Mouse (Mus musculus): Measurements from ENCODE around the gene Lpcat2b.

The Lpcat2b gene

DNA sequence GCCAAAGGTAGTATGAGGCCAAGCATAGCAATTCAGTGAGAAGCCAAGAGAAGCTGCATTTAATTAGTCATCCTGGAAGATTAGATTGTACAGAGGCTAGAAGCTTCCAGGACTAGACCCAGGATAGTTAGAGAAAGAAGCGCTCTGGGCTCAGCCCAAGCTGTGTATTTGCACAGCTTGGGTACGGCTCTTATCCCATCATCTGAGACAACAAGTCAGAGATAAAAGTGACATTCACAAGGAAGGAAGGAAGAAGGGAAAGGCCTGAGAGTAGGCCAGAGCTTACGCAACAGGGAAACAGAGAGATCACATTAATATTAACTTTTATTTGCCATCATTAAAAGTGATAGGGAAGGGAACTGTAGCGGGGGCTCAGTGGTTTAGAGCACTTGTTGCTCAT is 16.6 kb downstream of the Lpcat2b start:
- in situ Hi-C loops (cut with MboI), result no loop called here

DNA sequence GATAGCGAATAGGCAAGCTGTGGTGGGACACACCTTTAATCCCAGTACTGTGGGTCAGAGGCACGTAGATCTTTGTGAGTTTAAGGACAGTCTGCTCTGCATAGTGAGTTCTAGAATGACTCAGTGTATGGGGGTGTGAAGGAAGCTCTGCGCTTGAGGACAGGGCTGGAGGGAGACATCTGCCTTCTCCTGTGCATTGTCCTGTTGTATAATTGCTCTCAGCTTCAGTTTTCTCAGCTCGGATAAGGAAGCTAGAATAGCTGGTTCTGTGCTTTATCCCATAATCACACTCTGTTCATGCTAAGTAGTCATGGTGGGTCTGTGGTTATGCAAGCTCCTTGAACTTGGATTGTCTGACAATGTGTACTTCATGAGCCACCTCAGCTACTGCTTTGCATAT is 17.4 kb downstream of the Lpcat2b start:
- in situ Hi-C loops (cut with MboI), result no loop called here

DNA sequence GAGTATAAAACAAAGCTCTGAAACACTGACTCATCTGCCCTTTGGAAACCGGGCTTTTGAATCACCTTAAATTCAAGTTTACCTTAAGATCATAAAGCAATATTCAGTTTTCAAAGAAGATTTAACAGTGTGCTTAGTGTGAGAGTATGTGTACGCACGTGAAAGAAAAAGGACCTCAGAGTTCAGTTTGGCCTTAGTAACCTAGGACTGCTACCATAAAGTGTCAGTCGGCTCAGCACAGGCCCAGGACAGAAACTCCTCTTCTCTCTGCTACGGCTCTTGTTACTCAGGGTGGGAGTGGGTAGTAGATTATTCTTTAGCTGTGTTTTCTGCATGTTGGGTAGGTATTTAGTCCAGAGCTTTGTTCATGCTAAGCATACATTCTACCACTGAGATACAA is 18.3 kb downstream of the Lpcat2b start:
- in situ Hi-C loops (cut with MboI), result no loop called here

DNA sequence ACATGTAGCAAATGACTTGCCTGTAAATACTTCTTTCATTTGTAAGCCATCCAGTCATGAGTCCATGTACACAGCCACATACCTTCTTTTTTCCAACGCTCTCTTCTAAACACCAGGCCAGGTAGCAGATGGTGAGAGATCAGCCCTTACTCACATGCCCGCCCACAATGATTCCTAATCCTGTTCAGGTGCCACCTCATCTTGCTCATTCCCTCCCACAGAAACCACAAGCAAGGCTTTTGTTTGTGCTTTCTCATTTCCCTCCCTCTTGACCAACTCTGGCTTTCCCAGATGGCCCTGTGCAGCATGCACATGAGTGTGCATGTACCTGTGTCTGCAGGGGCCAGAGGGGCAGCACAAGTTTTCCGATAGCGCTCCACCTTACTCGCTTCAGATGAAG is 18.9 kb downstream of the Lpcat2b start:
- in situ Hi-C loops (cut with MboI), result no loop called here

DNA sequence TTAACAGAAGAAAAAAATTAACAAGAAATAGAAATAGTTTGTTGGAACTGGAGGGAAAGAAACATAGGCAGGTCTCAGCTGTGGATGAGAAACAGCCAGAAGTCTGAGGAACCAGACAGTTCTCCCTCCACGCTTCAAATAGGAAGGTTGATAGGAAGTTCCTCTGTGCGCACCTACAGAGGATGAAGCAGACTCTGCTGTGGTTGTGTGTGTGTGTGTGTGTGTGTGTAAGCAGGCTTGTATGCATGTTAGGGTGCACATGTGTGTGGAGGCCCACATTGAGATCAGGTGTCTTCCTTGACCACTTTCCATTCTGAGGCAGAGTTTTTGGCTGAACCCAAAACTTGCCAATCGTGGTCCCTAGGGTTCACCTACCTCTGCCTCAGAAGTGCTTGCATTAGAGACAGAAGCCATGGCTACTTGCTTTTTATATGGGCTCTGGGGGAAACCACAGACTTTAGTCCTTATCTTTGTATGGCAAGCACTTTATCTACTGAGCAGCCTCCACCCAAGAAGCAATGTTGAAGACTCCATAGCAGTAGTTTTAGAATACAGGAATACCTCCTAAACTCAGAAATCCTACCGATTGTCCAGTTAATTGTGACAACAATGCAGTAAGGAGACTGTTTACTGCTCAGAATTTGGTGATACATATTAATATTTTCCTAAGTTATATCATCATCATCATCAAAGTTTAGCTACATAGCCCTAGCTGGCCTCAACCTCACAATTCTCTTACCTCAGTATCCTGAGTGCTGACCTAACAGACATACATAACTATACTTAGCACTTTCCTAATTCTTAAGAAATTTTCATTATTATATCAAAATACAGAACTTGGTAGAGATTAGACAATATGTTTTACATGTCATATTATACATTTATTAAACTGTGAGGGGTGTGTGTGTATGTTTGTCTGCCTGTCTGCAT is 31.1 kb downstream of the Lpcat2b start:
- in situ Hi-C loops (cut with MboI), result no loop called here

DNA sequence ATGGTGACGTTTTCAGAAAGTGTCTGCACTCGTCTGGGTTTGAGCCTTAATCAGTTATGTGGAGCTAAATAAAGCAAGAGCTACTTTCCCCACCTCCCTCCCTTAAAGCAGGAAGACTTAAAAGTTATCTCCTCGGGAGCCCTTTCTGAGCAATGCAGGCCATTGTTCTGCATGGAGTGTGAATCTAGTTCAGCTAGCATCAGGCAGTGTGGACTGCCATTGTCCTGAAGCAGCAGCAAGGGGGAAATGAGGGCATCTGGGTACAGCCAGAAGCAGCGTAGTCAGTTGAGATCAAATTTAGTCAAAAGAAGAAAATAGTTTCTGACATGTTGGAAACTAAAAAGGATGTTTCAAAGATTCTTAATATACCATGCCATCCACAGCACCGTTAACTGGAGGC is 35.2 kb downstream of the Lpcat2b start:
- in situ Hi-C loops (cut with MboI), result no loop called here

DNA sequence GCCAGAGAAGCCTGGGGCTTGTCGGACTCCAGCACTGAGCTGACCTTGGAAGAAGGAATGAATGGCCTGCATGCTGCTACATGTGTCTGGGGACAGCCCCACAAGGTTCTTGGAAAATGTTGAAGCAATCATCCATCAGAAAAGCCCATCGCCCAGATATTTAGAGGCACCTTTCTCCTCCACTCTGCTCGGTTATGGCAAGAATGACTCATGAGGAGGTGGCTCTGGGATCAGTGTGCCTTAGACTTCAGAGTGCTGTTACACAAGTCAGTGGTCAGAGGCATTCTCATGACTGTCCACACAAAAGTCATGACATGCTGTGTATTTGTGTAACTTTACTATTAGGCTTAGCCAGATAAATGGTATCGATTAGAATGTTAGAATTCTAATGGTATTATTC is 35.7 kb downstream of the Lpcat2b start:
- in situ Hi-C loops (cut with MboI), result no loop called here

DNA sequence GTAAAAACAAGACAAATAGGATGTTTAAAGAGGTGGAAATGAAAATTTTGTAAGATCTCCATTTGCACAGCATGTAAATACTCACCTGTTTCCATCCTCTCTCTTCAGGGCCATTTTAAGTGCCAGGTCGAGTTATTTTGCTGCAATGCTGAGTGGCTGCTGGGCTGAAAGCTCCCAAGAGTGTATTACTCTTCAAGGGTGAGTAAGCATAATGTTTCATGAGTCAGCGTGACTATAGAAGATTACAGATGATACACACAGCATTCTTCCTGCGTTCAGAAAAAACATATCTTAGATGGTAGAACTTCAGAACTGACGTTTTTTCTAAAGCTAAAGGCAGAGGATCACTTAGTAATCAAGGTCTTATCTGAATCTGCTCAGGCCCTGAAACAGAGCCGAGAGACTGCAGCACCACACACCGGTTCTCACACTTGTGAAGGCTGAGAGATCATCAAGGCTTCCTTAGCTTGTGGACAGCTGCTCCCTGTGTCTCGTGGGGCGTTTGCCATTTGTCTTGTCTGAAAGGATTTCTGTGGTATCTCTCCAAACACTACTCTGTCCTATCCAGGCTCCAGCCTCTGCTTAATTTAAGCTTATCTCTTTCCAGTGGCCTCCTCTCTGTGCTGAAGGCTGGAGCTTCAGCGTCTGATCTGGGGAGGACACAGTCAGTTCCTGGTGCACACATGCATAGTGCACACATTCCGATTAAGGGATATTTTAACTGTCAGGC is 39.4 kb downstream of the Lpcat2b start:
- in situ Hi-C loops (cut with MboI), result no loop called here

DNA sequence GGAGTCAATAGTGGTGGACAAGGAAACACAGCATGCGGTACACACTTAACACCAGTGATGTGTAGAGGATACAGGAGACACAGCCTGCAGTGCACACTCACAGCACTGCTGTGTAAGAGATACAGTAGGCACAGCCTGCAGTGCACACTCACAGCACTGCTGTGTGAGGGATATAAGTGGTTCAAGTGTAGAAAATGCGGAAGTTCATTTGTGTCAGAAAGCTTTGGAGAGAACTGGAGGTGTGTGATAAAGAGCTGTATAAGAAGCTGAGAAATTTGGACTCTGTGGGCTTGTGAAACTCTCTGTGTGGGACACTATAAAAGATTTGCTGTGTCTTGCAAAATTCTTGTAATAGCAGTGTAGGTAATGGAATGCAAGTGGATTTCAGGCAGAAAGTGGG is 48.8 kb downstream of the Lpcat2b start:
- in situ Hi-C loops (cut with MboI), result no loop called here
